Mouse (Mus musculus): ENCODE results near the gene Tldc2.

The Tldc2 gene

GRCm38 (mm10) chr2:157086796-157087195, at the start of gene Tldc2:
TSS of gene Tldc2 (plus strand) at chr2:157087055.
- DNase-seq = peak in 1 of 2 experiments; percentile 54

GRCm38 (mm10) chr2:157037303-157037702, 49.6 kb upstream of the Tldc2 start:
- no peak for DNase-seq

GRCm38 (mm10) chr2:157039900-157040648, 46.8 kb upstream of the Tldc2 start:
- DNase-seq = peak in 1 of 2 experiments; percentile 34

GRCm38 (mm10) chr2:157040649-157041046, 46.2 kb upstream of the Tldc2 start:
- DNase-seq = no peak

- DNase-seq = no peak
These were observed 45.4 kb upstream of the Tldc2 start for GRCm38 (mm10) chr2:157041421-157041820.

- DNase-seq = no peak
These were observed 43.3 kb upstream of the Tldc2 start for GRCm38 (mm10) chr2:157043556-157043955.

- DNase-seq = peak in 1 of 2 experiments; percentile 28
These were observed 42.9 kb upstream of the Tldc2 start for GRCm38 (mm10) chr2:157043987-157044386.

- DNase-seq = no peak
These were observed 40.9 kb upstream of the Tldc2 start for GRCm38 (mm10) chr2:157045932-157046331.

GRCm38 (mm10) chr2:157046956-157047355, 39.9 kb upstream of the Tldc2 start:
- DNase-seq = no peak

GRCm38 (mm10) chr2:157048395-157049181, 38.3 kb upstream of the Tldc2 start:
- DNase-seq = no peak

GRCm38 (mm10) chr2:157049831-157050243, 37.0 kb upstream of the Tldc2 start:
- no peak for DNase-seq

GRCm38 (mm10) chr2:157052448-157052847, 34.4 kb upstream of the Tldc2 start:
- DNase-seq = no peak

- no peak for DNase-seq
These were observed 33.7 kb upstream of the Tldc2 start for GRCm38 (mm10) chr2:157053124-157053523.

GRCm38 (mm10) chr2:157053787-157054186, 33.1 kb upstream of the Tldc2 start:
- DNase-seq = no peak

GRCm38 (mm10) chr2:157054297-157054696, 32.6 kb upstream of the Tldc2 start:
- DNase-seq = peak in 1 of 2 experiments; percentile 42

GRCm38 (mm10) chr2:157054816-157055215, 32.0 kb upstream of the Tldc2 start:
- DNase-seq = peak in 1 of 2 experiments; percentile 37

- no peak for DNase-seq
These were observed 31.1 kb upstream of the Tldc2 start for GRCm38 (mm10) chr2:157055721-157056120.

GRCm38 (mm10) chr2:157057186-157057585, 29.7 kb upstream of the Tldc2 start:
- no peak for DNase-seq

- no peak for DNase-seq
These were observed 29.1 kb upstream of the Tldc2 start for GRCm38 (mm10) chr2:157057758-157058157.

GRCm38 (mm10) chr2:157058342-157058998, 28.4 kb upstream of the Tldc2 start:
- DNase-seq = peak in 1 of 2 experiments; percentile 57

- no peak for DNase-seq
These were observed 27.7 kb upstream of the Tldc2 start for GRCm38 (mm10) chr2:157059166-157059565.

- no peak for DNase-seq
These were observed 26.8 kb upstream of the Tldc2 start for GRCm38 (mm10) chr2:157060037-157060436.

- DNase-seq = no peak
These were observed 26.1 kb upstream of the Tldc2 start for GRCm38 (mm10) chr2:157060557-157061305.

Data from kidney, postnatal 36 days (tissue).